Mouse (Mus musculus) ES-E14 (cell line): Measurements from ENCODE around the gene Ywhab.

Experiments used
- CHD2 ChIP-seq: IDR thresholded peaks from 2 replicates; pipeline ENCODE4 v1.6.1; 2014; ENCODE audit warnings: mild to moderate bottlenecking, low read depth, low read length, inconsistent platforms
- ZC3H11A ChIP-seq: IDR thresholded peaks from 2 replicates; pipeline ENCODE4 v1.6.1; 2012; ENCODE audit warnings: low read depth, mild to moderate bottlenecking, inconsistent platforms, low read length, borderline replicate concordance

DNA sequence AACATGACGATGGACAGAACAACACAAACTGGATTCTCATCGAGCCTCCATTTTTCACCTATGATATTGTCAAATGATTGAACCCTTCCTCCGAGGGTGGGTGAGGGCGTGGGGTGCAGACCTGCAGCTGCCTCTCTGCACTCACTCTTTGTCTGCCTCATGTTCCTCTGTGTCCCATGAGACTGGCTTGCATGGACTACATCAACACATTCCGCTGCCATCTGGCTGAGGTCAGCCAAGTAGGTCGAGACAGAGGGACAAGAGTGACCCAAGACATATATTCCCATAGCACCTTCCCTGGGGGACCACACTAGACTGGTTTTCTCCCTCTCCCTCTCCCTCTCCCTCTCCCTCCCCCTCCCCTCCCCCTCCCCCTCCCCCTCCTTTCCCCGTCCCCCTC is 18.3 kb upstream of the Ywhab start:
- TF ChIP-seq CHD2 = no peak
- no peak for TF ChIP-seq ZC3H11A
